Mouse (Mus musculus): ENCODE measurements around the gene Asxl1. TPM values are rescaled to one million over a fixed set of nuclear protein-coding genes. Genes with fewer than 3 reads are reported as not detected.

The Asxl1 gene
- total RNA-seq (2021): 10 to 100 TPM; 14.7 to 19.6 TPM
- long read RNA-seq, experiment 1, full-length matches to known transcripts: 5 of 8 reads
- long read RNA-seq, experiment 1, partial matches to known transcripts: 0 of 8 reads
- long read RNA-seq, experiment 1, other reads (novel, unspliced or antisense): 3 of 8 reads
- long read RNA-seq, experiment 2, full-length matches to known transcripts: 3 of 4 reads
- long read RNA-seq, experiment 2, partial matches to known transcripts: 0 of 4 reads
- long read RNA-seq, experiment 2, other reads (novel, unspliced or antisense): 1 of 4 reads

- DNase-seq: peak; percentile 93
Measured at GRCm38 (mm10) chr2:153345454-153346220, at the start of gene Asxl1. Gene Asxl1 (plus strand): TSS chr2:153345829.

- no peak for DNase-seq
Measured at GRCm38 (mm10) chr2:153297771-153298170, 47.9 kb upstream of the Asxl1 start.

GRCm38 (mm10) chr2:153298460-153298859 is 47.2 kb upstream of the Asxl1 start:
- no peak for DNase-seq

GRCm38 (mm10) chr2:153298863-153299262 is 46.8 kb upstream of the Asxl1 start:
- no peak for DNase-seq

- no peak for DNase-seq
Measured at GRCm38 (mm10) chr2:153301123-153301522, 44.5 kb upstream of the Asxl1 start.

- DNase-seq: no peak
Measured at GRCm38 (mm10) chr2:153305240-153305639, 40.4 kb upstream of the Asxl1 start.

- no peak for DNase-seq
Measured at GRCm38 (mm10) chr2:153308586-153308985, 37.0 kb upstream of the Asxl1 start.

- DNase-seq: no peak
Measured at GRCm38 (mm10) chr2:153309106-153309505, 36.5 kb upstream of the Asxl1 start.

- no peak for DNase-seq
Measured at GRCm38 (mm10) chr2:153310228-153310627, 35.4 kb upstream of the Asxl1 start.

- no peak for DNase-seq
Measured at GRCm38 (mm10) chr2:153312884-153313283, 32.7 kb upstream of the Asxl1 start.

- no peak for DNase-seq
Measured at GRCm38 (mm10) chr2:153318408-153318807, 27.2 kb upstream of the Asxl1 start.

- no peak for DNase-seq
Measured at GRCm38 (mm10) chr2:153319036-153319643, 26.5 kb upstream of the Asxl1 start.

- DNase-seq: no peak
Measured at GRCm38 (mm10) chr2:153325706-153326376, 19.8 kb upstream of the Asxl1 start.

- DNase-seq: no peak
Measured at GRCm38 (mm10) chr2:153332271-153332670, 13.4 kb upstream of the Asxl1 start.

GRCm38 (mm10) chr2:153332981-153333380 is 12.6 kb upstream of the Asxl1 start:
- no peak for DNase-seq

- DNase-seq: no peak
Measured at GRCm38 (mm10) chr2:153333822-153334232, 11.8 kb upstream of the Asxl1 start.

- no peak for DNase-seq
Measured at GRCm38 (mm10) chr2:153334281-153334680, 11.3 kb upstream of the Asxl1 start.

- DNase-seq: no peak
Measured at GRCm38 (mm10) chr2:153336117-153336516, 9.5 kb upstream of the Asxl1 start.

GRCm38 (mm10) chr2:153338361-153339350 is 7.0 kb upstream of the Asxl1 start:
- no peak for DNase-seq

- no peak for DNase-seq
Measured at GRCm38 (mm10) chr2:153342166-153342565, 3.5 kb upstream of the Asxl1 start.

- no peak for DNase-seq
Measured at GRCm38 (mm10) chr2:153342602-153343001, 3.0 kb upstream of the Asxl1 start.

Data from gastrocnemius, postnatal 10 days (tissue).